Mouse (Mus musculus) midbrain, embryonic 11.5 days (tissue): ENCODE measurements at regions not wholly inside any gene's neighbourhood (a gene's known extent, or its start where the extent isn't known, plus 50 kb on each side); places are given as distances from the start of the nearest gene placed in this dataset.
A peak's percentile ranks its signal among the peaks of the same experiment; 100 is the strongest.

Experiments
- ATAC-seq: fragments of 200-750 bp; cut with Nextera tagmentation; 2 replicates; pipeline ENCODE4 v1.8.0; 2017; ENCODE audit warnings: moderate TSS enrichment, moderate library complexity; ENCODE audit not compliant: low FRiP score
- DNase-seq: peaks from one replicate; pipeline ENCODE4 v3.0.0; 2015; ENCODE audit warnings: low spot score; ENCODE audit errors: missing footprints
- H3K27ac ChIP-seq: fragments of 300-500 bp; sonication (generic); 2 replicates; pipeline ENCODE4 v1.5.1; 2014; ENCODE audit warnings: low read depth, low read length
- H3K27me3 ChIP-seq: fragments of 300-500 bp; sonication (generic); 2 replicates; pipeline ENCODE4 v1.6.1; 2014; ENCODE audit warnings: mild to moderate bottlenecking, low read length, moderate library complexity, mixed read lengths; ENCODE audit not compliant: control insufficient read depth, insufficient read depth
- H3K36me3 ChIP-seq: fragments of 300-500 bp; sonication (generic); 2 replicates; pipeline ENCODE4 v1.6.1; 2014; ENCODE audit warnings: mild to moderate bottlenecking, low read length, moderate library complexity, mixed read lengths; ENCODE audit not compliant: control insufficient read depth, insufficient read depth
- H3K4me1 ChIP-seq: fragments of 300-500 bp; sonication (generic); 2 replicates; pipeline ENCODE4 v1.6.1; 2014; ENCODE audit warnings: low read length; ENCODE audit not compliant: control insufficient read depth, insufficient read depth
- H3K4me2 ChIP-seq: fragments of 300-500 bp; sonication (generic); 2 replicates; pipeline ENCODE4 v1.6.1; 2014; ENCODE audit warnings: mild to moderate bottlenecking, moderate library complexity
- H3K4me3 ChIP-seq: fragments of 300-500 bp; sonication (generic); 2 replicates; pipeline ENCODE4 v1.5.1; 2014; ENCODE audit warnings: low read depth, low read length
- H3K9ac ChIP-seq: fragments of 300-500 bp; sonication (generic); 2 replicates; pipeline ENCODE4 v1.6.1; 2014; ENCODE audit warnings: low read length
- H3K9me3 ChIP-seq: fragments of 300-500 bp; sonication (generic); 2 replicates; pipeline ENCODE4 v1.6.1; 2016; ENCODE audit warnings: low read length; ENCODE audit not compliant: control insufficient read depth
- WGBS: fragments of 180-500 bp; shearing (Covaris S2); extraction: QIAGEN DNeasy Blood & Tissue Kit; methylation state at CpG from one replicate; pipeline ENCODE4 v1.1.7; 2014; 5-methylcytosine and 5-hydroxymethylcytosine counted together

GRCm38 (mm10) chr12:56020954-56021514 is 184.9 kb downstream of the Brms1l start:
- DNase-seq = peak; percentile 91
- Histone ChIP-seq H3K9ac (peak overlapping the region; percentile 42; the same call in 1 of the 2 replicates), H3K4me3 (no peak overlapping the region), H3K27ac (no peak overlapping the region), H3K36me3 (no peaks in the 10 kb centered on the region), H3K9me3 (no peaks in the 10 kb centered on the region), H3K27me3 (no peaks in the 10 kb centered on the region), H3K4me1 (peaks cover 12% of the 10 kb centered on the region), H3K4me2 (no peak overlapping the region)
- ATAC-seq = peak; percentile 85
- 7% methylated on average over 7 of the region's 7 CpGs for WGBS

GRCm38 (mm10) chr12:56020547-56020946 is 184.4 kb downstream of the Brms1l start:
- Histone ChIP-seq H3K4me2 (no peak overlapping the region), H3K27ac (no peak overlapping the region), H3K9ac (no peak overlapping the region), H3K36me3 (no peaks in the 10 kb centered on the region), H3K4me1 (peaks cover 12% of the 10 kb centered on the region), H3K4me3 (no peak overlapping the region), H3K9me3 (no peaks in the 10 kb centered on the region), H3K27me3 (no peaks in the 10 kb centered on the region)
- DNase-seq (no peak), ATAC-seq (peak; percentile 76)
- WGBS = 0% methylated on average over 1 of the region's 1 CpGs

GRCm38 (mm10) chr12:56009976-56010375 is 173.9 kb downstream of the Brms1l start:
- Histone ChIP-seq H3K9me3 (no peaks in the 10 kb centered on the region), H3K4me1 (0 out of 2 replicates have a peak, but pooled peaks cover 2% of the 10 kb centered on the region), H3K4me2 (no peak overlapping the region), H3K27me3 (no peaks in the 10 kb centered on the region), H3K27ac (no peak overlapping the region), H3K4me3 (no peak overlapping the region), H3K9ac (no peak overlapping the region), H3K36me3 (no peaks in the 10 kb centered on the region)
- DNase-seq (no peak), ATAC-seq (no peak)
- 76% methylated on average over 4 of the region's 4 CpGs for WGBS

- ATAC-seq (no peak), DNase-seq (no peak)
- H3K27ac ChIP-seq = no peak overlapping the region
- no peak overlapping the region for H3K9ac ChIP-seq
- H3K4me2 ChIP-seq = no peak overlapping the region
- 80% methylated on average over 4 of the region's 4 CpGs for WGBS
- H3K9me3 ChIP-seq = no peaks in the 10 kb centered on the region
- no peaks in the 10 kb centered on the region for H3K36me3 ChIP-seq
- H3K4me1 ChIP-seq = 0 out of 2 replicates have a peak, but pooled peaks cover 2% of the 10 kb centered on the region
- H3K4me3 ChIP-seq = no peak overlapping the region
- H3K27me3 ChIP-seq = no peaks in the 10 kb centered on the region
Measured at GRCm38 (mm10) chr12:56005846-56006245, 169.7 kb downstream of the Brms1l start.

- WGBS = 19% methylated on average over 6 of the region's 6 CpGs
- Histone ChIP-seq H3K27ac (no peak overlapping the region), H3K27me3 (no peaks in the 10 kb centered on the region), H3K9me3 (no peaks in the 10 kb centered on the region), H3K9ac (no peak overlapping the region), H3K4me1 (0 out of 2 replicates have a peak, but pooled peaks cover 2% of the 10 kb centered on the region), H3K4me3 (no peak overlapping the region), H3K4me2 (no peak overlapping the region), H3K36me3 (no peaks in the 10 kb centered on the region)
- ATAC-seq (peak; percentile 65), DNase-seq (no peak)
Measured at GRCm38 (mm10) chr12:56005321-56005720, 169.2 kb downstream of the Brms1l start.

- no peaks in the 10 kb centered on the region for H3K27me3 ChIP-seq
- H3K27ac ChIP-seq = no peak overlapping the region
- no peaks in the 10 kb centered on the region for H3K36me3 ChIP-seq
- 0 out of 2 replicates have a peak, but pooled peaks cover 2% of the 10 kb centered on the region for H3K4me1 ChIP-seq
- WGBS = 37% methylated on average over 4 of the region's 4 CpGs
- no peak overlapping the region for H3K9ac ChIP-seq
- no peak overlapping the region for H3K4me3 ChIP-seq
- ATAC-seq (no peak; the same call in 1 of the 2 replicates), DNase-seq (no peak)
- no peaks in the 10 kb centered on the region for H3K9me3 ChIP-seq
- H3K4me2 ChIP-seq = no peak overlapping the region
Measured at GRCm38 (mm10) chr12:56004479-56004878, 168.4 kb downstream of the Brms1l start.

GRCm38 (mm10) chr12:56003561-56003960 is 167.4 kb downstream of the Brms1l start:
- 81% methylated on average over 8 of the region's 8 CpGs for WGBS
- Histone ChIP-seq H3K4me3 (no peak overlapping the region), H3K27me3 (no peaks in the 10 kb centered on the region), H3K4me1 (0 out of 2 replicates have a peak, but pooled peaks cover 2% of the 10 kb centered on the region), H3K36me3 (no peaks in the 10 kb centered on the region), H3K9ac (no peak overlapping the region), H3K27ac (no peak overlapping the region), H3K9me3 (no peaks in the 10 kb centered on the region), H3K4me2 (no peak overlapping the region)
- ATAC-seq (peak; percentile 59; the same call in 1 of the 2 replicates), DNase-seq (no peak)

- H3K27me3 ChIP-seq = no peaks in the 10 kb centered on the region
- WGBS = 72% methylated on average over 3 of the region's 3 CpGs
Measured at GRCm38 (mm10) chr12:55996585-55997377, 160.7 kb downstream of the Brms1l start.

More at GRCm38 (mm10) chr12:55996585-55997377, 160.7 kb downstream of the Brms1l start:
- H3K4me2 ChIP-seq = no peak overlapping the region
- H3K4me3 ChIP-seq = no peak overlapping the region
- H3K27ac ChIP-seq = no peak overlapping the region
- H3K36me3 ChIP-seq = no peaks in the 10 kb centered on the region
- no peak overlapping the region for H3K9ac ChIP-seq
- no peaks in the 10 kb centered on the region for H3K4me1 ChIP-seq
- DNase-seq (no peak), ATAC-seq (no peak)
- no peaks in the 10 kb centered on the region for H3K9me3 ChIP-seq
